Mouse (Mus musculus): ENCODE results near the gene Mprip. TPM values are rescaled to one million over a fixed set of nuclear protein-coding genes. Genes with fewer than 3 reads are reported as not detected.

Mprip gene
- polyA plus RNA-seq, 1 experiment = 126 TPM

- H3K4me1 ChIP-seq (ENCODE audit: control insufficient read depth, insufficient read depth, low read length) = no peaks in the 10 kb centered on the region; the same call in 1 of the 2 replicates
- no peak overlapping the region for H3K27ac ChIP-seq (ENCODE audit: insufficient read depth, low read length)
- TF ChIP-seq POLR2A (IDR thresholded peaks at IDR 0.05; ENCODE audit: extremely low read depth, insufficient read depth, low read length) = no peak
- no peak for TF ChIP-seq CTCF (IDR thresholded peaks at IDR 0.05; ENCODE audit: extremely low read depth, insufficient read depth, low read length)
- no peak overlapping the region for H3K4me3 ChIP-seq (ENCODE audit: insufficient read depth, low read length)
Measured at GRCm38 (mm10) chr11:59744374-59744773, 83.3 kb downstream of the Mprip start.

- Histone ChIP-seq H3K4me3 (ENCODE audit: insufficient read depth, low read length) (no peak overlapping the region), H3K27ac (ENCODE audit: insufficient read depth, low read length) (no peak overlapping the region), H3K4me1 (ENCODE audit: control insufficient read depth, insufficient read depth, low read length) (no peaks in the 10 kb centered on the region; the same call in 1 of the 2 replicates)
- no peak for TF ChIP-seq POLR2A (IDR thresholded peaks at IDR 0.05; ENCODE audit: extremely low read depth, insufficient read depth, low read length)
- no peak for TF ChIP-seq CTCF (IDR thresholded peaks at IDR 0.05; ENCODE audit: extremely low read depth, insufficient read depth, low read length)
Measured at GRCm38 (mm10) chr11:59745851-59746250, 84.7 kb downstream of the Mprip start.

DNA sequence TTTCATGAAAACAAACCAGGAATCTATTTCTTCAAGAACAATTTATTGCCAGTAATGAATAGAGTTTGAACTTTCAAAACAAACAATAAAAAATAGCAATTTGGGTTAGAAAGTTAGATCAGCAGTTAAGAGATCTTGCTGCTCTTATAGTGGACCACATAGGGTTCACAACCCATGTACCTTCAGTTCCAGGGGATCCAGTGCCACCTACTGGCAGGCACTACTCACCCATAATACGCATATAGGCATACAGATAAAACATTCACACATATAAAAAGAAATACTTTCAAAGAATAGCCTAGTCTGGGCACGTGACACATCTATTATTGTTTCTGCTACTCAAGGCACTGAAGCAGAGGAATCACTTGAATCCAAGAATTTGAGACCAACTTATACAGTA lies 85.5 kb downstream of the Mprip start:
- no peak overlapping the region for H3K27ac ChIP-seq (ENCODE audit: insufficient read depth, low read length)
- H3K4me1 ChIP-seq (ENCODE audit: control insufficient read depth, insufficient read depth, low read length) = no peaks in the 10 kb centered on the region; the same call in 1 of the 2 replicates
- TF ChIP-seq POLR2A (IDR thresholded peaks at IDR 0.05; ENCODE audit: extremely low read depth, insufficient read depth, low read length) = no peak
- TF ChIP-seq CTCF (IDR thresholded peaks at IDR 0.05; ENCODE audit: extremely low read depth, insufficient read depth, low read length) = peak; percentile 74
- no peak overlapping the region for H3K4me3 ChIP-seq (ENCODE audit: insufficient read depth, low read length)

GRCm38 (mm10) chr11:59749050-59749449 lies 87.9 kb downstream of the Mprip start:
- no peak overlapping the region for H3K4me3 ChIP-seq (ENCODE audit: insufficient read depth, low read length)
- TF ChIP-seq CTCF (IDR thresholded peaks at IDR 0.05; ENCODE audit: extremely low read depth, insufficient read depth, low read length) (no peak), POLR2A (IDR thresholded peaks at IDR 0.05; ENCODE audit: extremely low read depth, insufficient read depth, low read length) (no peak)
- no peak overlapping the region for H3K27ac ChIP-seq (ENCODE audit: insufficient read depth, low read length)
- no peaks in the 10 kb centered on the region; the same call in 1 of the 2 replicates for H3K4me1 ChIP-seq (ENCODE audit: control insufficient read depth, insufficient read depth, low read length)

DNA sequence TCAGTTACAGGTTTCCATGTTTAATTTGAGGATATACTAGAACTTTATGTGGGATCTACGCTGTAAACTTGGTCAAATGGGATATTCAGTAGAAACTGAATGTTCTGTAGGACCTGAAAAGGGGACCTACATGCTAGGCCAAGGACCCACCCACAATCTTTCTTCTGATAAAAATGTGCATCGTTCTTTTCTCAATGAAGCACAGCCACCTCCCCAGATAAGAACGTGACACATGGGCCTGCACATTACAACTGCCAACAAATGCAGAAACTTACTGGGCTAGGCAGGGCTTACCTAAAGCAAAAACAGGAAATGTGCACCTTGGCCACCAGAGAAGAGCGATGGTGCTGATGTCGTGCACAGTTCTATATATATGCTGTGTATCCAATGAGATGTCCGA lies 93.4 kb downstream of the Mprip start:
- H3K4me1 ChIP-seq (ENCODE audit: control insufficient read depth, insufficient read depth, low read length) = peaks cover 9% of the 10 kb centered on the region
- no peak for TF ChIP-seq CTCF (IDR thresholded peaks at IDR 0.05; ENCODE audit: extremely low read depth, insufficient read depth, low read length)
- TF ChIP-seq POLR2A (IDR thresholded peaks at IDR 0.05; ENCODE audit: extremely low read depth, insufficient read depth, low read length) = no peak
- H3K4me3 ChIP-seq (ENCODE audit: insufficient read depth, low read length) = no peak overlapping the region
- H3K27ac ChIP-seq (ENCODE audit: insufficient read depth, low read length) = no peak overlapping the region

- TF ChIP-seq POLR2A (IDR thresholded peaks at IDR 0.05; ENCODE audit: extremely low read depth, insufficient read depth, low read length) (no peak), CTCF (IDR thresholded peaks at IDR 0.05; ENCODE audit: extremely low read depth, insufficient read depth, low read length) (no peak)
- Histone ChIP-seq H3K27ac (ENCODE audit: insufficient read depth, low read length) (no peak overlapping the region), H3K4me1 (ENCODE audit: control insufficient read depth, insufficient read depth, low read length) (peaks cover 9% of the 10 kb centered on the region), H3K4me3 (ENCODE audit: insufficient read depth, low read length) (no peak overlapping the region)
Measured at GRCm38 (mm10) chr11:59756351-59756750, 95.2 kb downstream of the Mprip start.

DNA sequence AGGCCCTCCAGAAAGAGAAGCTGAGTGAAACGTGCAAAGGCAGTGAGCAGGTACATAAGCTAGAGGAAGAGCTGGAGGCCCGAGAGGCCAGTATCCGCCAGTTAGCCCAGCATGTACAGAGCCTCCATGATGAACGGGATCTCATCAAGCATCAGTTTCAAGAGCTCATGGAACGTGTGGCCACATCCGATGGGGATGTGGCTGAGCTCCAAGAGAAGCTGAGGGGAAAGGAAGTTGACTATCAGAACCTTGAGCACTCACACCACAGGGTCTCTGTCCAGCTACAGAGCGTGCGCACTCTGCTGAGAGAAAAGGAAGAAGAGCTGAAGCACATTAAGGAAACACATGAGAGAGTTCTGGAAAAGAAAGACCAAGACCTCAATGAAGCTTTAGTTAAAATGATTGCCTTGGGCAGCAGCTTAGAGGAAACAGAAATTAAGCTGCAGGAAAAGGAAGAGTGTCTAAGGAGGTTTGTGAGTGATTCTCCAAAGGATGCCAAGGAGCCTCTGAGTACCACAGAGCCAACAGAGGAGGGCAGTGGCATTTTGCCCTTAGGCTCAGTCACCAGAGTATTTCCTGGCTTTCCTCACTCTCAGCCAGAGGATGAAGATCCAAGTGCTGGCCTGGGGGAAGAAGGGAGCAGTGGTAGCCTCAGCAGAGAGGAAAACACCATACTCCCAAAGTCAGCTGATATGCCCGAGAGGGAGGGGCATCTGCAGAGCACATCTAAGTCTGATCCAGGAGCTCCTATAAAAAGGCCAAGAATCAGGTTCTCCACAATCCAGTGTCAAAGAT lies 97.3 kb downstream of the Mprip start:
- H3K27ac ChIP-seq (ENCODE audit: insufficient read depth, low read length) = peak overlapping the region; percentile 86

GRCm38 (mm10) chr11:59759178-59759577 lies 98.1 kb downstream of the Mprip start:
- Histone ChIP-seq H3K4me1 (ENCODE audit: control insufficient read depth, insufficient read depth, low read length) (peaks cover 9% of the 10 kb centered on the region), H3K4me3 (ENCODE audit: insufficient read depth, low read length) (no peak overlapping the region), H3K27ac (ENCODE audit: insufficient read depth, low read length) (peak overlapping the region; percentile 86)
- no peak for TF ChIP-seq POLR2A (IDR thresholded peaks at IDR 0.05; ENCODE audit: extremely low read depth, insufficient read depth, low read length)
- no peak for TF ChIP-seq CTCF (IDR thresholded peaks at IDR 0.05; ENCODE audit: extremely low read depth, insufficient read depth, low read length)

More for the DNA sequence above, 97.3 kb downstream of the Mprip start:
- H3K4me1 ChIP-seq (ENCODE audit: control insufficient read depth, insufficient read depth, low read length) = peaks cover 9% of the 10 kb centered on the region
- no peak for TF ChIP-seq POLR2A (IDR thresholded peaks at IDR 0.05; ENCODE audit: extremely low read depth, insufficient read depth, low read length)
- no peak for TF ChIP-seq CTCF (IDR thresholded peaks at IDR 0.05; ENCODE audit: extremely low read depth, insufficient read depth, low read length)
- no peak overlapping the region for H3K4me3 ChIP-seq (ENCODE audit: insufficient read depth, low read length)

DNA sequence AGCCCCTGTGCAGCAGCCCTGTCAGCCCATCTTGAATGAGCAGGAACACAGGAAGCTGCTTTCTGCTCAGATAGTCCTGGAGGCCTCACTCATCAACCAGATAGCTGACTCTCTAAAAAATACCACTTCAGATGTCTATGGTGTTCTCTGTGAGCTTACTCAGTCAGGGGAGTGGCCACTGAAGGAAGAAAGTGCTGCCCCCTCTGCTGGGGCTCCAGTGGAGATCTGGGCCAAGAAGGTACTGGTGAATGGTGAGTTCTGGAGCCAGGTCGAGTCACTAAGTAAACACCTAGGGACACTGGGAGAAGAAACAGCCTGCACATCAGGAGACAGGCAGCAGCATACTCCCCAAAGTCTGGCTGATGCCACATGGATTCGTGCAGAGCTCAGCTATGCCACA lies 98.5 kb downstream of the Mprip start:
- Histone ChIP-seq H3K27ac (ENCODE audit: insufficient read depth, low read length) (peak overlapping the region; percentile 86), H3K4me3 (ENCODE audit: insufficient read depth, low read length) (no peak overlapping the region), H3K4me1 (ENCODE audit: control insufficient read depth, insufficient read depth, low read length) (peaks cover 9% of the 10 kb centered on the region)
- TF ChIP-seq POLR2A (IDR thresholded peaks at IDR 0.05; ENCODE audit: extremely low read depth, insufficient read depth, low read length) (no peak), CTCF (IDR thresholded peaks at IDR 0.05; ENCODE audit: extremely low read depth, insufficient read depth, low read length) (no peak)

- Histone ChIP-seq H3K4me1 (ENCODE audit: control insufficient read depth, insufficient read depth, low read length) (peaks cover 9% of the 10 kb centered on the region), H3K4me3 (ENCODE audit: insufficient read depth, low read length) (no peak overlapping the region), H3K27ac (ENCODE audit: insufficient read depth, low read length) (no peak overlapping the region)
- no peak for TF ChIP-seq POLR2A (IDR thresholded peaks at IDR 0.05; ENCODE audit: extremely low read depth, insufficient read depth, low read length)
- TF ChIP-seq CTCF (IDR thresholded peaks at IDR 0.05; ENCODE audit: extremely low read depth, insufficient read depth, low read length) = no peak
Measured at GRCm38 (mm10) chr11:59760796-59761195, 99.7 kb downstream of the Mprip start.
